Mouse (Mus musculus) kidney, postnatal 0 days (tissue): ENCODE results near the gene Olfr273. TPM values are rescaled to one million over a fixed set of nuclear protein-coding genes. Genes with fewer than 3 reads are reported as not detected.
"Not testable (repeated sequence)": the region's sequence is repeated elsewhere in the genome, so short reads cannot be mapped to it uniquely, and the experiment has no call there.

Experiments
- ATAC-seq: fragments of 200-750 bp; cut with Nextera tagmentation; replicated peaks from 2 replicates; pipeline ENCODE4 v1.8.0; 2017; ENCODE audit warnings: low read depth, moderate number of reproducible peaks, moderate TSS enrichment, moderate library complexity; ENCODE audit not compliant: low FRiP score
- DNase-seq: peaks from one replicate; pipeline ENCODE4 v3.0.0-alpha.2; 2016; ENCODE audit warnings: low spot score
- H3K27ac ChIP-seq: fragments of 300-500 bp; sonication (generic); 2 replicates; pipeline ENCODE4 v1.5.1; 2014; ENCODE audit warnings: mild to moderate bottlenecking
- H3K27me3 ChIP-seq: fragments of 300-500 bp; sonication (generic); 2 replicates; pipeline ENCODE4 v1.6.1; 2014; ENCODE audit warnings: low read length, mixed read lengths; ENCODE audit not compliant: insufficient read depth
- H3K36me3 ChIP-seq: fragments of 300-500 bp; sonication (generic); 2 replicates; pipeline ENCODE4 v1.6.1; 2014; ENCODE audit warnings: low read length, mixed read lengths; ENCODE audit not compliant: insufficient read depth
- H3K4me1 ChIP-seq: fragments of 300-500 bp; sonication (generic); replicated peaks from 2 replicates; pipeline ENCODE4 v1.6.1; 2014; ENCODE audit warnings: antibody characterized with exemption, low read length, mixed read lengths; ENCODE audit not compliant: insufficient read depth
- H3K4me2 ChIP-seq: fragments of 300-500 bp; sonication (generic); 2 replicates; pipeline ENCODE4 v1.6.1; 2014; ENCODE audit warnings: mild to moderate bottlenecking, low read length, moderate library complexity, mixed read lengths
- H3K4me3 ChIP-seq: fragments of 300-500 bp; sonication (generic); replicated peaks from 2 replicates; pipeline ENCODE4 v1.5.1; 2014; ENCODE audit warnings: low read depth, low read length
- H3K9ac ChIP-seq: fragments of 300-500 bp; sonication (generic); 2 replicates; pipeline ENCODE4 v1.6.1; 2014; ENCODE audit warnings: low read depth, low read length
- H3K9me3 ChIP-seq: fragments of 300-500 bp; sonication (generic); replicated peaks from 2 replicates; pipeline ENCODE4 v1.6.1; 2016; ENCODE audit warnings: low read length, inconsistent platforms, mixed read lengths
- CTCF ChIP-seq: IDR thresholded peaks from 2 replicates; pipeline ENCODE4 v1.5.1; 2016; ENCODE audit warnings: antibody characterized with exemption, low read depth, mild to moderate bottlenecking, moderate library complexity
- WGBS: fragments of 180-500 bp; shearing (Covaris S2); extraction: QIAGEN DNeasy Blood & Tissue Kit; methylation state at CpG from one replicate; pipeline ENCODE4 v1.1.7; 2014; 5-methylcytosine and 5-hydroxymethylcytosine counted together
- polyA plus RNA-seq: library from polyadenylated mRNA; unstranded; fragments of >200 nt; fragmentation: Nextera tagmentation; extraction: Ambion mirVana; gene quantifications from 2 replicates; pipeline ENCODE4 v1.2.1, GENCODE M21; 2015

The Olfr273 gene
- polyA plus RNA-seq: not detected in 2 replicates

DNA sequence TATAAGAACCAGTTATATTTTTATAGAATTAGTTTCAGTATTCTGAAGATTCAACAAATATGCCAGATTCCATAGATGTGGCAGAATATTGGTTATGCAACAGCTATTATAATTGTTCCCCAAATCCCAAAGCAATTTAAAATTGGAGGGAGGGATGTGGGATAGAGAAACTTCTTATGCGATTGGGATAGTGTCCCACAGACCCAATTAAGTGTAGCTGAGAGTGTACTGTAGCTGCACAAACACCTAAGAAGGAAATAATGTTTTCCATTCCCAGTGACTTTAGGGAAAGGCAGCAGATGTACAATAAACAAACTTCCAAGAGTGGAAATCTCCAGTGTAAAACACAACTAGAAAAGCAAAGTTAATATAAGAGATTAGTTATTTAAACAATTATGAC is at the start of gene Olfr273:
Gene Olfr273, minus strand, starts transcription at position 101 of the 400 bp plus-strand sequence.
- 81% methylated on average over 1 of the region's 1 CpGs for WGBS

DNA sequence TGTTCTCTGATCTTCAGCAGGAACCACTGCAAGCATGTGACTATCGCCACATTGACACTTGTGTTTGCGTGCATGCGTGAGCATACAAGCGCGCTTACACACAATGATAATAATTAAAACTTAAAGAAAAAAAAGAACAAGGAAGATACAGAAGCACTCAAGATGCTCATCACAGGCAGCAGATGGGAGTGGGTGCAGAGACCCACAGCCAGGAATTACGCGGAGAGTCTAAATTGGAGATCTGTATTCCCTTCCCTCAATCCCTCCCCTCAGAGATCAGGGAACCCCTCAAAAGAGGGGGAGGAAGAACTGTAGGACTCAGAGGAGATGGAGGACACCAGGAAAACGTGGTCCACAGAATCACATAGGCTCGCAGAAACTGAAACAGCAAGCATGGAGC is 5.1 kb upstream of the Olfr273 start:
- no peak for TF ChIP-seq CTCF
- no peaks in the 10 kb centered on the region for H3K36me3 ChIP-seq

More for the DNA sequence above, at the start of gene Olfr273:
- no peak within 1 kb of the TSS for H3K4me3 ChIP-seq
- no peaks in the 10 kb centered on the region for H3K36me3 ChIP-seq
- H3K27ac ChIP-seq: no peak within 1 kb of the TSS
- H3K9ac ChIP-seq: no peak within 1 kb of the TSS
- no peaks in the 10 kb centered on the region for H3K9me3 ChIP-seq
- ATAC-seq: no peak
- H3K27me3 ChIP-seq: no peaks in the 10 kb centered on the region
- H3K4me1 ChIP-seq: no peaks in the 10 kb centered on the region
- no peak for TF ChIP-seq CTCF
- no peak for DNase-seq
- no peak within 1 kb of the TSS for H3K4me2 ChIP-seq

DNA sequence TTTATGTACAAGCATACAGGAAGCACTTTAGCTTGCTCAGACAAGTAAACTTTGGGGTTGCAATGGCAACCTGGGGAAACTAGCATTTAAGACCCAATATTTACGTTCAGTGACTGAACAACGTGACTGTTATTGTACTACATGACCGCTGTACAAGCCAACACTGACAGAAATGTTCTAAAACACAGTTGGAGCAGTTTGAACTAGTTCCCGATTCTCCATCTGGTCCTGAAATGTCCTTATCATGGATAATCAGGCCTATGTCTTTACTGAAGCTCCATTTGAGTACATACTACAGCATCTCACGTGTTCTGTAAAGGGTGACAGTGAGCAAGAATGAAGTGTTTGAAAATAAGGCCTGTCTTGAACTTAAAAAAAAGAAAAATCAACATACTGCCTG is 9.4 kb downstream of the Olfr273 start:
- H3K4me2 ChIP-seq: no peak overlapping the region
- H3K4me1 ChIP-seq: no peaks in the 10 kb centered on the region
- H3K9ac ChIP-seq: no peak overlapping the region
- ATAC-seq (no peak), DNase-seq (no peak)
- no peak for TF ChIP-seq CTCF
- no peaks in the 10 kb centered on the region for H3K27me3 ChIP-seq
- H3K9me3 ChIP-seq: no peaks in the 10 kb centered on the region
- H3K36me3 ChIP-seq: no peaks in the 10 kb centered on the region
- 78% methylated on average over 5 of the region's 5 CpGs for WGBS
- no peak overlapping the region for H3K27ac ChIP-seq
- H3K4me3 ChIP-seq: no peak overlapping the region

More for the DNA sequence above, 5.1 kb upstream of the Olfr273 start:
- Histone ChIP-seq H3K4me2 (no peak overlapping the region), H3K4me3 (no peak overlapping the region), H3K4me1 (no peaks in the 10 kb centered on the region), H3K9me3 (no peaks in the 10 kb centered on the region), H3K27ac (no peak overlapping the region), H3K9ac (no peak overlapping the region), H3K27me3 (no peaks in the 10 kb centered on the region)
- ATAC-seq (no peak), DNase-seq (no peak)
- WGBS: 90% methylated on average over 9 of the region's 9 CpGs

DNA sequence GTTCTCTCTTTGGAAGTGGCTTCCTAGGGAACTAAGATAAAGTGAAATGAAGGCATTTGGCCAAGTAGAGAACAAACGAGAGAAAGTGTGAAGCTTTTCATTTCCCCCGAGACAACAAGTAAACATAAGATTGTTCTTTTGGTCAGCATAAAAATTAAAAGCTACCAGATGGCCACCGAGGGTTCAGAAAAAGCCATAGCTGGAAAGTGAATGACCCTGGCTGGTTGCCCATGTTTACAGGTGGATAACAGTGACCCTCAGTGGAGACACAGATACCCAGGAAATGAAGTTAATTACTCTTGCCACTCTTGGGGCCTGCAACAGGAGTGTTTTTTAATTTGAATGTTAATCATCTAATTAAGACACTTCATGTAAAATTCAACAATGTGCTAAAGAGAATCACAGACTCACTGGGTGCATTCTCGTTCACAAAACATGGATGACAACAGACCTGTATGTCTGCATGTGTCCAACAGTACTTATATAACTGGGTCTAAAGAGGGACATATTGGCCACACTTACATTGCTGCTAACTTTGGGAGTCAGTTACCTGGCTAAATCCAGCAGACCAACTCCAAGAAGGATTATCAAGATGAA is 9.9 kb downstream of the Olfr273 start:
- no peak overlapping the region for H3K9ac ChIP-seq
- H3K27ac ChIP-seq: no peak overlapping the region
- H3K27me3 ChIP-seq: no peaks in the 10 kb centered on the region
- DNase-seq (no peak), ATAC-seq (no peak)
- H3K4me2 ChIP-seq: no peak overlapping the region
- H3K4me3 ChIP-seq: no peak overlapping the region
- H3K4me1 ChIP-seq: no peaks in the 10 kb centered on the region
- H3K36me3 ChIP-seq: no peaks in the 10 kb centered on the region
- no peaks in the 10 kb centered on the region for H3K9me3 ChIP-seq
- TF ChIP-seq CTCF: no peak
- WGBS: 45% methylated on average over 4 of the region's 4 CpGs

- H3K4me2 ChIP-seq, H3K9ac ChIP-seq, H3K27me3 ChIP-seq, H3K27ac ChIP-seq, H3K9me3 ChIP-seq, ATAC-seq, DNase-seq, H3K4me1 ChIP-seq, H3K4me3 ChIP-seq, H3K36me3 ChIP-seq: not testable (repeated sequence)
- 6% methylated on average over 1 of the region's 1 CpGs for WGBS
These were observed 13.6 kb downstream of the Olfr273 start for GRCm38 (mm10) chr4:52845411-52845810.

DNA sequence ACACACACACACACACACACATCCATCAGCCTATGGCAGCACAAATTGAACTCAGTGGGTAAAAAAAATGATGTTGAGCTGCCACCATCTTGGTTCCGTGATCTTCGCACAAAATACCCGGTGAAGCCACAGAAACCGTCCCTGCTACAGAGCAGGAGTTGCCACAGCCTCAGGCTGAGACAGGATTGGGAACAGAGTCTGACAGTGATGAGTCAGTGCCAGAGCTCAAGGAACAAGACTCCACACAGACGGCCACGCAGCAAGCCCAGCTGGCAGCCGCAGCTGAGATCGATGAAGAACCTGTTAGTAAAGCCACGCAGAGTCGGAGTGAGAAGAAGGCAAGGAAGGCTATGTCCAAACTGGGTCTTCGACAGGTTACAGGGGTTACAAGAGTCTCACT is 37.7 kb downstream of the Olfr273 start:
- WGBS: 97% methylated on average over 11 of the region's 11 CpGs
- H3K36me3 ChIP-seq: no peaks in the 10 kb centered on the region
- no peak overlapping the region for H3K4me2 ChIP-seq
- no peaks in the 10 kb centered on the region for H3K27me3 ChIP-seq
- no peak overlapping the region for H3K27ac ChIP-seq
- DNase-seq (no peak), ATAC-seq (no peak)
- no peak for TF ChIP-seq CTCF
- H3K9ac ChIP-seq: no peak overlapping the region
- H3K9me3 ChIP-seq: no peaks in the 10 kb centered on the region
- no peak overlapping the region for H3K4me3 ChIP-seq
- no peaks in the 10 kb centered on the region for H3K4me1 ChIP-seq

GRCm38 (mm10) chr4:52814304-52814703 is 44.7 kb downstream of the Olfr273 start, which contains the start of gene Olfr275:
Gene Olfr275, plus strand, starts transcription at chr4:52814604.
- Histone ChIP-seq H3K4me3 (no peak within 1 kb of the TSS), H3K9me3 (no peaks in the 10 kb centered on the region), H3K9ac (no peak within 1 kb of the TSS), H3K4me2 (no peak within 1 kb of the TSS), H3K27ac (no peak within 1 kb of the TSS), H3K4me1 (no peaks in the 10 kb centered on the region), H3K27me3 (no peaks in the 10 kb centered on the region), H3K36me3 (no peaks in the 10 kb centered on the region)
- DNase-seq (no peak), ATAC-seq (no peak)
- no peak for TF ChIP-seq CTCF
- WGBS: 96% methylated on average over 2 of the region's 2 CpGs
